Mouse (Mus musculus) urinary bladder, postnatal 36 days (tissue): Measurements from ENCODE around the gene Tmprss7.

Experiments
- DNase-seq, 2 experiments: peaks; one replicate each; pipeline ENCODE4 v3.0.0; 2022; ENCODE audit warnings: low spot score in 2 of 2, mixed read lengths in 1 of 2

Tmprss7 gene

GRCm38 (mm10) chr16:45693558-45693957 lies at the start of gene Tmprss7:
TSS of gene Tmprss7 (minus strand) at chr16:45693658.
- no peak for DNase-seq

GRCm38 (mm10) chr16:45742615-45743476 lies 49.4 kb upstream of the Tmprss7 start, which contains the start of gene Abhd10:
TSS of gene Abhd10 (minus strand) at chr16:45742955.
- peak; percentile 93 for DNase-seq

GRCm38 (mm10) chr16:45737880-45738279 lies 44.4 kb upstream of the Tmprss7 start:
- DNase-seq = no peak

- no peak for DNase-seq
Observed at GRCm38 (mm10) chr16:45736724-45737123, 43.3 kb upstream of the Tmprss7 start.

- no peak for DNase-seq
Observed at GRCm38 (mm10) chr16:45729163-45729562, 35.7 kb upstream of the Tmprss7 start.

- DNase-seq = no peak
Observed at GRCm38 (mm10) chr16:45724742-45725102, 31.3 kb upstream of the Tmprss7 start.

GRCm38 (mm10) chr16:45724061-45724741 lies 30.7 kb upstream of the Tmprss7 start, which contains the start of gene Tagln3:
TSS of gene Tagln3 (minus strand) at chr16:45724608.
- no peak for DNase-seq

GRCm38 (mm10) chr16:45723172-45723901 lies 29.9 kb upstream of the Tmprss7 start:
- no peak for DNase-seq

- DNase-seq = no peak
Observed at GRCm38 (mm10) chr16:45722460-45722951, 29.0 kb upstream of the Tmprss7 start.

GRCm38 (mm10) chr16:45720022-45720630 lies 26.7 kb upstream of the Tmprss7 start:
- DNase-seq = no peak

GRCm38 (mm10) chr16:45718296-45718695 lies 24.8 kb upstream of the Tmprss7 start:
- DNase-seq = no peak

- no peak for DNase-seq
Observed at GRCm38 (mm10) chr16:45714489-45715150, 21.2 kb upstream of the Tmprss7 start.

- no peak for DNase-seq
Observed at GRCm38 (mm10) chr16:45713878-45714277, 20.4 kb upstream of the Tmprss7 start.

- no peak for DNase-seq
Observed at GRCm38 (mm10) chr16:45713261-45713660, 19.8 kb upstream of the Tmprss7 start.

- DNase-seq = no peak
Observed at GRCm38 (mm10) chr16:45711263-45711662, 17.8 kb upstream of the Tmprss7 start.

- DNase-seq = no peak
Observed at GRCm38 (mm10) chr16:45699301-45699700, 5.8 kb upstream of the Tmprss7 start.

GRCm38 (mm10) chr16:45697996-45698395 lies 4.5 kb upstream of the Tmprss7 start:
- DNase-seq = no peak

- DNase-seq = no peak
Observed at GRCm38 (mm10) chr16:45695445-45696160, 2.1 kb upstream of the Tmprss7 start.

GRCm38 (mm10) chr16:45692851-45693250 lies 607 bp downstream of the Tmprss7 start:
- DNase-seq = no peak

- DNase-seq = no peak
Observed at GRCm38 (mm10) chr16:45690178-45690577, 3.3 kb downstream of the Tmprss7 start.
